Mouse (Mus musculus) thymus, postnatal 4 days (tissue): Measurements from ENCODE around the gene Wrb.

ENCODE experiments used
- DNase-seq: peaks from one replicate; pipeline ENCODE4 v3.0.0; 2021

Wrb gene

GRCm38 (mm10) chr16:96159091-96159731, 14.0 kb downstream of the Wrb start:
- peak; percentile 80 for DNase-seq

DNA sequence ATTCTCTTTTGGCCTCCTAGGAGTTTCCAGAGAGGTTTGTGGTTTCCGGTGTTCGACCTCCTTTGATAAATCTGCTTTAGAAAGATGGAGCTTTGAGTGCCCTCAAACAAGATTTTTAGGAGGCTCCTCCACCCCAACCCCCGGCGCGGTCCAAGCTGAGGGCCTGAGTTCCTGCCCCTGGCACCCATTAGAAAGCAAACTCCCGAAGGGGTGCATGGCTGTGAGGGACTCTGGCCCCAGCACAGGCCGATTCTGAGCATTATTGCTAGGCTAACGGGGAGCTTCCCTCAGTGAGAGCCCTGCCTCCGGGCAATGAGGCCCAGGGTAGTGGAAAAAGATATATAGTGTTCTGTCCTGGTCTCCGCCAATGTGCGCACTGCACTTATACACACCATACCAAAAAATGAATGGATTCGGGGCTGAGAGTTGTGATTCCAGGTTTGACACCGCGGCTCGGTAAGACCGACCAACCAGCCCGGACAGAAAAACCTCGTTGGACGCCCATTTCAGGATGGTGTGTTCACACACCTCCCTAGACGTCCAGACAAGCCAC, 14.7 kb downstream of the Wrb start:
- peak; percentile 22 for DNase-seq

DNA sequence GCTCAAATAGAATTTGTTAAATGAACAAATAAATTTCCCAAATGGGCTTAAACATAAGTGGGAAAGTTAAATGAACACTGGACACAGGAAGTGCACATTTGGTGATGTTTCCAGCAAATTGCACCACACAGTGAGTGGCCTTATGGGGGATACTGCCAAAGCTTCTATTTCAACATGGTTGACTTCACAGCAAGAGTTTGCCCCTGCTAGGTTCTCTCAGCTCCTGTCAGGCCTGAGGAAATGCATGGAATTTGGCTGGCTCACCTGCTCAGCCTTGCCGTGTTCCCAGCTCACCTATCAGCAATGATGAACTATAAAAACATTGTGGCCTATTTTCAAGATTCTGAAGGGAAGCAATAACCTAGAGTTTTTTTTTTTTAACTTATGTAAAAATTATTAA, 15.7 kb downstream of the Wrb start:
- no peak for DNase-seq

DNA sequence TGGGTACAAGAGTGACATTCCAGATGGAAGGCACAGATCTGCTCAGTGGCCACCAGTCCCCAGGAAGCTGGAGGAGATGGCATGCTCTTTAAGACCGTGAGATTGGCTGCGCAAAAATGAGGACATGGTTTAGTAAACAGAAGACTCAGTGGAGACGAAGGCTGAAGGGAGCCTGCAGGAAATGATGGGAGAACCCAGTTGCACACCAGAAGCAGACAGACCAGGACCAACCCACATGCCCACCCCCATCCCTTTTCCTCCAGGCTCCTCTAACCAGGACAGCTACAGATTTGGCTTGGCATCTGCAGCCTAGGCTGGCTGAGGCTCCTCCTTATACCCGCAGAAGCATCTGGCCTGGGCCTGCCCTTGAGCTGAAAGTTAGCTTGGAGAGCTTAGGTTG, 16.1 kb downstream of the Wrb start:
- no peak for DNase-seq

DNA sequence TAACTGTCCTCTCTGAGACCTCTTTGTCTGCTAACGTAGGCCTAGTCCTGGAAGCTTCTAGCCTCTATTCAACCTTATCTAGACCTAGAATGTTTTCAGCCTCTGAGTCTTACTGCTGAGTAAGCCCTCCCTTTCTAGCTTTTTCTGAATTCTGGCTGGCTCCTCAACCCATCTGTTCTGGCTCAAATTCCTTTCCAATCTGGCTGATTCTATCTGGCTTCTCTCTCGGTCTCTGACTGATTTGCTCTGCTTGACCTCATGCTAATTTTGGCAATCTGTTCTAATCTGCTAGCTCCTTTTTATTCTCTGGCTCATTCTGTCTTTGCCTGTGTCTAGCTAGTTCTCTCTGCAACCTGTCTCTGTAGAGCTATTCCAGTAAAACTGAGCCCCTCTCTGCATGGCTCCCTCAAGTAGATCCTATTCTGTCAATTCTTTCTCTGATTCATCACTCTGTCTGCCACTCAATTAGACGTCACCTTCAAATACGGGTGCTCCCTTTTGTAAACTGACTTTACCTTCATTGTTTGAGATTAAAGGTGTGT, 20.6 kb downstream of the Wrb start:
- DNase-seq: no peak

- DNase-seq: no peak
Observed at GRCm38 (mm10) chr16:96168837-96169236, 23.6 kb downstream of the Wrb start.

DNA sequence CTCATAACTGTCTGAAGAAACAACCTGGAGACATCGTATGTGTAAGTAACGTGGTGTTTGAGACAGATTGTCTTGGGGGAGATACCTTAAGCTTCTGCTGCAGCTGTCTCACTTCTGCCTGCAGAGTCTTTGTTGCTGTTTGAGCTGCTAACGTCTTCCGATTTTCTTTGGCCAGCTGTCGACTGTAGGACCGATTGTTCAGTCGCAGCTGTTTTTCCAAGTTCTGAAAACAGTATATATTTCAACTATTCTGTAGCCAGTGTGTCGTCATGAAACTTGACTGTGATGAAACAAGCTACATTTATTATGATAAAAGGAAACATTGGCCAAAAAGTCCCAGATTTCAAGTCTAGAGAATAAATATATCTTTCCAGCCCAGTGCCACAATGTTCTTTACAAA, 28.4 kb downstream of the Wrb start:
- DNase-seq: no peak

DNA sequence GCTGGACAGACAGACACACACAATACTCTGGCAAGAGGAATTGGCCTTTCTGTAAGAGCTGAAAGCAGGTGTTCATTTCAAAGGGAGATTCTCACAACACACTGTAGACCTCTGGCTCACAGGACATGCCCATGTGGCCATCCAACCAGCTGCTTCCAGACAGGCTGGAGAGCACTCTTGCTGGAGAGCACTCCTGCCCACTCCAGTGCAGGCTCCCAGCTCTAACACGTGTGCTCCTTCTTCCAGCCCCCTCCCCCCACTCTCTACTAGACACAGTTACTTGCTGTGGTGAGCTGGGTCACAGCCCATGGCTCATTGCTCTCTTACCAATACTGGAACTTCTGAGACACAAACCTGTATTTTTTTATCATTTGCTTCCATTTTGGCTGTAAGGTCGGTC, 30.2 kb downstream of the Wrb start:
- DNase-seq: no peak

- no peak for DNase-seq
Observed at GRCm38 (mm10) chr16:96179156-96179555, 33.9 kb downstream of the Wrb start.

DNA sequence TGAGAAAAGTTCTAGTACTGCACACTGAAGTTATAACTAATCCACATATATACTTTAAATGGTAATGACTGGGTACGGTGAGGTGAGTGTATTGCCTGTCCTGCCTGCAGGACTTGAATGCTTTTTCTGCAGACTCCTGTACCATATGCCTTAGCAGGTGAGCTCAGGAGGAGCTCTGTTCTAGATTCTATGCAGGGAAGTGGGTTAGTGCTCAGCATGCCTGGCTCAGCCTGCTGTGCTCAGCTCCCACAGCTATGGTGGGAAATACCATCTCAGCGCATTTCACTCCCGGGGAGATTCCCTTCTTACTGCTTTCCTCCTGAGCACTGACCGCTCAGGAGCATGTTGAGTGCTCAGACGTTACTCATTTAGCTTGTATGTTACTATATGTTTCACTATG, 42.4 kb downstream of the Wrb start:
- no peak for DNase-seq

GRCm38 (mm10) chr16:96191531-96192506, 46.6 kb downstream of the Wrb start, which contains the start of gene Lca5l:
Gene Lca5l (minus strand): TSS chr16:96192271.
- DNase-seq: peak; percentile 99

GRCm38 (mm10) chr16:96199913-96200701, 54.9 kb downstream of the Wrb start, which contains the start of gene Sh3bgr:
Gene Sh3bgr (plus strand): TSS chr16:96200450.
- DNase-seq: no peak

GRCm38 (mm10) chr16:96200702-96201028, 55.5 kb downstream of the Wrb start:
- no peak for DNase-seq

- no peak for DNase-seq
Observed at GRCm38 (mm10) chr16:96201485-96202232, 56.5 kb downstream of the Wrb start.
